Mouse (Mus musculus): ENCODE measurements around the gene Asb7.

- TF ChIP-seq CTCF (IDR thresholded peaks at IDR 0.05; ENCODE audit: extremely low read depth, insufficient read depth, low read length) (no peak), POLR2A (IDR thresholded peaks at IDR 0.05; ENCODE audit: extremely low read depth, insufficient read depth, low read length) (no peak)
Observed at GRCm38 (mm10) chr7:66724954-66725353, 35.6 kb upstream of the Asb7 start.

All from cortical plate, adult 2 months (tissue).